Mouse (Mus musculus) erythroblast, embryonic 14.5 days (primary cell): ENCODE data around the gene Zfhx3.

Experiments used
- GATA1 ChIP-seq: IDR thresholded peaks from 2 replicates; pipeline ENCODE4 v1.6.1; 2012; ENCODE audit warnings: low read length, inconsistent platforms, mixed read lengths
- TAL1 ChIP-seq: IDR thresholded peaks from 3 replicates; pipeline ENCODE4 v1.6.1; 2012; ENCODE audit warnings: low read length, inconsistent platforms, mixed read lengths

GRCm38 (mm10) chr8:108125491-108125890 lies 183.0 kb downstream of the Zfhx3 start:
- TF ChIP-seq TAL1 (no peak), GATA1 (no peak)
